Mouse (Mus musculus) stomach, embryonic 14.5 days (tissue): ENCODE results near the gene Tmem19. TPM values are rescaled to one million over a fixed set of nuclear protein-coding genes. Genes with fewer than 3 reads are reported as not detected.

ENCODE experiments used
- ATAC-seq: fragments of 200-750 bp; cut with Nextera tagmentation; 2 replicates; pipeline ENCODE4 v1.8.0; 2017; ENCODE audit warnings: low read depth, moderate TSS enrichment; ENCODE audit not compliant: insufficient number of reproducible peaks, insufficient read depth, low FRiP score
- H3K27ac ChIP-seq: fragments of 300-500 bp; sonication (generic); 2 replicates; pipeline ENCODE4 v1.5.1; 2014; ENCODE audit warnings: mild to moderate bottlenecking, low read length, moderate library complexity, mixed read lengths
- H3K27me3 ChIP-seq: fragments of 300-500 bp; sonication (generic); 2 replicates; pipeline ENCODE4 v1.6.1; 2014; ENCODE audit warnings: low read length, control low read depth, mixed read lengths; ENCODE audit not compliant: control insufficient read depth, insufficient read depth
- H3K36me3 ChIP-seq: fragments of 300-500 bp; sonication (generic); 2 replicates; pipeline ENCODE4 v1.6.1; 2014; ENCODE audit warnings: mild to moderate bottlenecking, control low read depth, low read length, moderate library complexity, mixed read lengths; ENCODE audit not compliant: control insufficient read depth, insufficient read depth
- H3K4me1 ChIP-seq: fragments of 300-500 bp; sonication (generic); 2 replicates; pipeline ENCODE4 v1.6.1; 2014; ENCODE audit warnings: low read length, control low read depth, mixed read lengths; ENCODE audit not compliant: control insufficient read depth, insufficient read depth
- H3K4me2 ChIP-seq: fragments of 300-500 bp; sonication (generic); replicated peaks from 2 replicates; pipeline ENCODE4 v1.6.1; 2014; ENCODE audit warnings: low read depth, low read length, control low read depth
- H3K4me3 ChIP-seq: fragments of 300-500 bp; sonication (generic); 2 replicates; pipeline ENCODE4 v1.5.1; 2014; ENCODE audit warnings: low read depth, low read length, control low read depth
- H3K9ac ChIP-seq: fragments of 300-500 bp; sonication (generic); replicated peaks from 2 replicates; pipeline ENCODE4 v1.6.1; 2014; ENCODE audit warnings: low read depth, mild to moderate bottlenecking, control low read depth, low read length, moderate library complexity, mixed read lengths
- H3K9me3 ChIP-seq: fragments of 300-500 bp; sonication (generic); 2 replicates; pipeline ENCODE4 v1.6.1; 2016; ENCODE audit warnings: low read depth, low read length, control low read depth; ENCODE audit not compliant: control insufficient read depth
- WGBS: fragments of 180-500 bp; shearing (Covaris S2); extraction: QIAGEN DNeasy Blood & Tissue Kit; methylation state at CpG from one replicate; pipeline ENCODE4 v1.1.7; 2014; 5-methylcytosine and 5-hydroxymethylcytosine counted together
- polyA plus RNA-seq: library from polyadenylated mRNA; unstranded; fragments of >200 nt; fragmentation: Nextera tagmentation; extraction: Ambion mirVana; gene quantifications from 2 replicates; pipeline ENCODE4 v1.2.1, GENCODE M21; 2014

Tmem19 gene
- polyA plus RNA-seq, 1 experiment from 2014 or later = 32.4 TPM

DNA sequence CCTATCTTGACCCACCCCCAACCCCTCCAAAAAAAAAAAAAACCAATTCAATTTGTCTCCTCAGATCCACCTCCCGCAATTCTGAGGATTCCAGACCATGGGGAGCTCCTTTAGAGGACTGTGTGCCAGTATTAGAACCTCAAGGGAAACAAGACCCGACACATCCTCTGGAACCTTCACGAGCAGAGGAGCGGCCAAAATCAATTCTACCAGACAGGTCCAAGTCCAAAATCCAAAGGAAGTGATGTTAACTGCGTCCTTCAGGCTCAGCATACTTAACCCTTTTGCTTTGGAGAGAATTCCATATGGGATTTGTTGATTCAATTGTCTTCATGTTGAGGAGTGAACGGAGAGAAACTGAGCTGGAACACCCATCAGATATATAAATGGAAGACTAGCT, 7.3 kb downstream of the Tmem19 start:
- ATAC-seq = no peak
- no peak overlapping the region for H3K9ac ChIP-seq
- no peaks in the 10 kb centered on the region for H3K4me1 ChIP-seq
- no peak overlapping the region for H3K27ac ChIP-seq
- H3K4me2 ChIP-seq = no peak overlapping the region
- H3K4me3 ChIP-seq = no peak overlapping the region
- H3K9me3 ChIP-seq = no peaks in the 10 kb centered on the region
- H3K36me3 ChIP-seq = no peaks in the 10 kb centered on the region; the same call in 1 of the 2 replicates
- H3K27me3 ChIP-seq = no peaks in the 10 kb centered on the region
- 89% methylated on average over 6 of the region's 6 CpGs for WGBS

DNA sequence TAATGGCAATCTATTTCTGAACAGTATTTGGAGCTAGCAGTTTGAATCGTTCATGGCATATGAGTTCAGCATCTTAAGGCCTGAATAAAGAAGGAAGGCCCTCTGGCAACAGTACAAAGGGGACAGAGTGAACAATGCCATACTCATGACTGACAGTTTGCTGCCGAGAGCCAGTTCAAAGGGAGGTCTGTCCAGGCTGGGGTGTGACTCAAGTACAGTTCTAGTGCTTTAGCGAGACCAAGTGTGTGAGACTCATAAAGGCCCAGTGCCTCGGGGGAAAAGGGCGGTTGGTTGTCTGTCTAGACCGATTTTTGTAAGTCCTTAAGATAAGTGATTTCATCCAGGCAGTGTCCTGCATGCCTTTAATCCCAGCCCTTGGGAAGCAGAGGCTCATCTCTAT, 7.7 kb downstream of the Tmem19 start:
- Histone ChIP-seq H3K4me1 (no peaks in the 10 kb centered on the region), H3K9me3 (no peaks in the 10 kb centered on the region), H3K4me3 (no peak overlapping the region), H3K36me3 (no peaks in the 10 kb centered on the region; the same call in 1 of the 2 replicates), H3K27ac (no peak overlapping the region), H3K27me3 (no peaks in the 10 kb centered on the region), H3K4me2 (no peak overlapping the region), H3K9ac (no peak overlapping the region)
- WGBS = 79% methylated on average over 6 of the region's 6 CpGs
- no peak for ATAC-seq

DNA sequence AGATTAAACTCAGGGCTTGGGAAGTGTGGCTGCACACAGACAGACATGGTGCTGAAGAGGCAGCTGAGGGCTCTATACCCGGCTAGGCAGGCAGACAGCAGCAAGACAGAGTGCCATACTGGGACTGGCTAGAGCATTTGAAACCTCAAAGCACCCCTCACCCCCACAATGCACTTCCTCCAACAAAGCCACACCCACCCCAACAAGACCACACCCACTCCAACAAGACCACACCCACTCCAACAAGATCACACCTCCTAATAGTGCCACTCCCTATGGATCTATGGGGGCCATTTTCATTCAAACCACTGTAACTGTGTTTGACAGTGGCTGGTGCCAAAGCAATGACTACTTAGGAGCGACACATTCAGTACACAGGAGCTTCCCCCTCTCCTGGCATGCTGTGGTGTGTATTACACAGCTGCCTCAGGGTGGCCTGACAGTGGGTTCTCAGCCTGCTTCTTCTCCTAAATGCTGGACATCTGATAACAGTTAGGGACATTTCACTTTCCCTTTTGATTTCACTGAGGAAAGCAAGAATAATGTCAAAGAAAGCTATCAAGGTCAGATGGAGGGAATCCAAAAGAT, 11.4 kb downstream of the Tmem19 start:
- no peak overlapping the region for H3K4me2 ChIP-seq
- no peaks in the 10 kb centered on the region for H3K27me3 ChIP-seq
- no peak overlapping the region for H3K4me3 ChIP-seq
- no peaks in the 10 kb centered on the region for H3K9me3 ChIP-seq
- H3K4me1 ChIP-seq = no peaks in the 10 kb centered on the region
- ATAC-seq = no peak
- no peak overlapping the region for H3K27ac ChIP-seq
- no peak overlapping the region for H3K9ac ChIP-seq
- WGBS = 74% methylated on average over 2 of the region's 2 CpGs
- H3K36me3 ChIP-seq = no peaks in the 10 kb centered on the region

DNA sequence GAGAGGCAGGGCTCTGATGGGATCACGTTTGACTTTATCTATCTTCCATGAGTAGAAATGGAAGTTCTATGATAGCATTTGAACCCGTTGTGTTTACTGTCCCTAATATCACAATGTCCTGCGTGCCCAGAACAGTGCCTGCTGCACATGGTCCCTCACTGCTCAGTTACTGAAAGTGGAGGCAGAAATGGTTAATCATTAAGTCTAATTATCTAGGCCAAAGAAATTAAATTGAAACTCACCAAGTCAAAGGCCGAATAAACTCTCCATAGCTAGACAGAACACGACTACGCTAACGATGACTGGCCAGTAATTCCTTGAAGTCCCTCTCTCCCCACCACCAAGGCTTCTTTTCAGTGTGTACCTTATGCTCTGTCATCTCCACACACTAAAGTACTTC, 12.8 kb downstream of the Tmem19 start:
- Histone ChIP-seq H3K9me3 (no peaks in the 10 kb centered on the region), H3K9ac (no peak overlapping the region), H3K36me3 (no peaks in the 10 kb centered on the region), H3K27ac (no peak overlapping the region), H3K4me2 (no peak overlapping the region), H3K4me1 (no peaks in the 10 kb centered on the region), H3K4me3 (no peak overlapping the region), H3K27me3 (no peaks in the 10 kb centered on the region)
- WGBS = 85% methylated on average over 7 of the region's 7 CpGs
- ATAC-seq = no peak

DNA sequence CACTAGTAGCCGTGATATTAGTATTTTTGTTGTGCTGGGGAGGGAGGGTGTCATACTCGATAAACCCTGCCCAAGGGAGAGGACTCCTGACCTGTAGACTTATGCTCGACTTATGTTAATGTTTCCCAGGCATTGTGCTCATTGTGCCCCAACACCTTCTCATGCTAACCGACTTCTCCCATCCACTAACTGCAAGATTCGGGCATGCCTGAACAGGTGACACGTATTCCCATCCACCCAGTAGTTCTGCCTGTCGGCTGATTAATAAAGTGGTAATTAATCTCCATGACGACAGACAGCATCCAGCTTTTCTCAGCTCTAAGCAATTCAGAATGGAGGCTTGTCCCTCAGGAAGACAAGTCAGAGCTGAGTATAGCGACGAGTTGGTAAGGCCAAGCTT, 13.3 kb downstream of the Tmem19 start:
- Histone ChIP-seq H3K4me3 (no peak overlapping the region), H3K27ac (no peak overlapping the region), H3K4me2 (no peak overlapping the region), H3K9me3 (no peaks in the 10 kb centered on the region), H3K9ac (no peak overlapping the region), H3K27me3 (no peaks in the 10 kb centered on the region), H3K36me3 (no peaks in the 10 kb centered on the region), H3K4me1 (no peaks in the 10 kb centered on the region)
- ATAC-seq = no peak
- 59% methylated on average over 10 of the region's 10 CpGs for WGBS

DNA sequence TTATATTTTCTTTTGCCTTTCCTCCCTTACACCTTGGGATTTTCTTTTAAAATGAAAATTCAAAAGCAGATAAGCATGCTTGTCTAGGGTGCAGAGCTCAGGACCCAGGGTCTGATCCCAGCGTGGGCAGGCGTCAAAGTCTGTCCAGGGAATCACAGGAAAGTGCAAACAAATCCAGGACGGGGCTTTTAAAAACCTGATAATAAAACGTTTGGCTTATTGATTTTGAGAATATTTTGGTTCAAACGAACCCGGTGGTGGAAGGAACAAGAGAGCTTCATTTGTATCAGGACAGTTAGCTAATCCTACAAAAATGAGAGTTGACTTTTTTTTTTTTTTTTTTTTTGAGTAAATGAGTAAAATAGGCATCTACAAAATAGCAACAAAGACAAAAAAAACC, 14.2 kb downstream of the Tmem19 start:
- no peak overlapping the region for H3K27ac ChIP-seq
- H3K36me3 ChIP-seq = peaks cover 2% of the 10 kb centered on the region; the same call in 1 of the 2 replicates
- no peaks in the 10 kb centered on the region for H3K4me1 ChIP-seq
- H3K9ac ChIP-seq = no peak overlapping the region
- no peaks in the 10 kb centered on the region for H3K27me3 ChIP-seq
- WGBS = 62% methylated on average over 6 of the region's 6 CpGs
- H3K4me2 ChIP-seq = no peak overlapping the region
- no peaks in the 10 kb centered on the region for H3K9me3 ChIP-seq
- ATAC-seq = no peak
- H3K4me3 ChIP-seq = no peak overlapping the region

DNA sequence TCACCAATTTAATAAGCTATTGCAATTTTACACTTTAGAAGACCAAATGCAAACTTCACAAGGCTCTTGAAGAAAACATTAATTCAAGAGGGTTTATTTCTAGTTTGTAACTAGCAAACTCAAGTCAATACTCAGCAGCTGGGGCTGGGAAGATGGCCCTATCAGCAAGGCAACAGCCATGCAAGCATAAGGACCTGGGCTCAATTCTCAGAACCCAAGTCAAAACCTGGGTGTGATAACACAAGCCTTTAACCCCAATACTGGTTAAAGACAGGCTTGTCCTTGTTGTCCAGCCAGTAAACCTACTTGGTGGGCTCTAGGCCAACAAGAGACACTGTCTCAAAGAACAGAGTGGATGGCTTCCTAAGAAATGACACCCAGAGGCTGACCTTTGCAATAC, 15.9 kb downstream of the Tmem19 start:
- Histone ChIP-seq H3K4me2 (no peak overlapping the region), H3K9me3 (no peaks in the 10 kb centered on the region), H3K27me3 (no peaks in the 10 kb centered on the region), H3K4me3 (no peak overlapping the region), H3K4me1 (no peaks in the 10 kb centered on the region), H3K36me3 (peaks cover 7% of the 10 kb centered on the region; the same call in 1 of the 2 replicates), H3K9ac (no peak overlapping the region), H3K27ac (no peak overlapping the region)
- ATAC-seq = no peak

DNA sequence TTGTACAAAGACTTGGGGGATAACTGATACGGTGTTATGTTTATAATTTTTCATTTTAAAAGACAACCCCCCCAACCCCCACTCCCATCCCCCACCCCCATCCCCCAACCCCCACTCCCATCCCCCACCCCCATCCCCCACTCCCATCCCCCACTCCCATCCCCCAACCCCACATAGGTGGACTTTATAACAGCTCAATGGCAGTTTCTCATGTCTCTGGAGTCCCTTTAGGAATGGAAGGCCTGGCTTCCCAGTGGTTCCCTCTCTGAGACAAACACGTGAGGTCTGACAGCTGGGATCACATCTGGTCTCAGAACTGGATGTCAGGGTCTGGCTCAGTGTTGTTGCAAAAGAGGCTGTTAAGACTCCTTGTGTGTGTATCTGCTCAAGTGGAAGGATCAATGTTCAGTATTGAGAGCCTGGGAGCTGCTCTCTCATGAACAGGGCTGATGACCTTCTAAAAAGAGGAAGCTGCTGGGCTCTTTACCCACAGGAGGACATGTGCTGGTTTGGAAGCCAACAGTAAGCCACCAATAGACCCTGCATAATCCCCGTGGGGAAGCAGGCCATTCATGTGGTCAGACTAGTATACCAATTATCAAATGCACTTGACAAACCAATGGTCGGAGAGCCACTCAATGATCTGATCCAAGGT, 19.4 kb downstream of the Tmem19 start:
- H3K27me3 ChIP-seq = no peaks in the 10 kb centered on the region
- 78% methylated on average over 4 of the region's 4 CpGs for WGBS
- H3K4me3 ChIP-seq = no peak overlapping the region
- no peak overlapping the region for H3K27ac ChIP-seq
- no peak overlapping the region for H3K4me2 ChIP-seq
- H3K9ac ChIP-seq = no peak overlapping the region
- H3K4me1 ChIP-seq = no peaks in the 10 kb centered on the region
- ATAC-seq = no peak
- H3K9me3 ChIP-seq = no peaks in the 10 kb centered on the region
- H3K36me3 ChIP-seq = peaks cover 7% of the 10 kb centered on the region; the same call in 1 of the 2 replicates
